Mouse (Mus musculus) large intestine, adult 2 months (tissue): Measurements from ENCODE around the gene Cdk14. TPM values are rescaled to one million over a fixed set of nuclear protein-coding genes. Genes with fewer than 3 reads are reported as not detected.
"Not testable (repeated sequence)": the region's sequence is repeated elsewhere in the genome, so short reads cannot be mapped to it uniquely, and the experiment has no call there.

Experiments
- DNase-seq: peaks from one replicate; pipeline ENCODE4 v3.0.0-alpha.2; 2012; ENCODE audit warnings: low read depth, low spot score
- WGBS: fragments of 180-500 bp; shearing (Covaris S2); methylation state at CpG from one replicate; pipeline ENCODE4 v1.1.7; 2018; 5-methylcytosine and 5-hydroxymethylcytosine counted together
- polyA plus RNA-seq: library from polyadenylated mRNA; depleted of rRNA; stranded (reverse); fragments of >200 nt; gene quantifications from 2 replicates; pipeline ENCODE4 v1.2.3, GENCODE M21; 2012

Cdk14 gene
- polyA plus RNA-seq, 1 experiment: 0.89 TPM

DNA sequence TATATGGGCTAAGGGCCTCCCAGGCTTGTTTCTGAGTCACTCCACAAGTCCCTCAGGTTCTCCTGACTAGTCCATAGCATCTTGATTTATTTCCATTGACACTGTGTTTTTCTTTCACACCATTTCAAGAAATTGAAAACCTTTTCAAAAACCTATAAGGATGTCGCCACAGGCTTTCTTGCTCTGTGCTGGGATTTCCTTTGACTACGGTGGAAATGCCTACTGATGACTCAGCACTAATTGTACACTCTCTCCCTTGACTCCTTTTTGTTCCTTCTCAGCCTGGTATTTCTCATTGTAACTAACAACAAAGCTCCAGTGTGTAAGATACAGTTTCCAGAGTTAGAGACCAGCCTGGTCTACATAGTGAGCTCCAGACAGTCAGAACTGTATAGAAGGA, 144.8 kb downstream of the Cdk14 start:
- DNase-seq: no peak
- 64% methylated on average over 2 of the region's 2 CpGs for WGBS

- no peak for DNase-seq
- WGBS: 84% methylated on average over 6 of the region's 6 CpGs
Measured at GRCm38 (mm10) chr5:5274318-5274717, 145.8 kb downstream of the Cdk14 start.

GRCm38 (mm10) chr5:5266787-5267126, 153.4 kb downstream of the Cdk14 start:
- DNase-seq: no peak
- 88% methylated on average over 3 of the region's 3 CpGs for WGBS

DNA sequence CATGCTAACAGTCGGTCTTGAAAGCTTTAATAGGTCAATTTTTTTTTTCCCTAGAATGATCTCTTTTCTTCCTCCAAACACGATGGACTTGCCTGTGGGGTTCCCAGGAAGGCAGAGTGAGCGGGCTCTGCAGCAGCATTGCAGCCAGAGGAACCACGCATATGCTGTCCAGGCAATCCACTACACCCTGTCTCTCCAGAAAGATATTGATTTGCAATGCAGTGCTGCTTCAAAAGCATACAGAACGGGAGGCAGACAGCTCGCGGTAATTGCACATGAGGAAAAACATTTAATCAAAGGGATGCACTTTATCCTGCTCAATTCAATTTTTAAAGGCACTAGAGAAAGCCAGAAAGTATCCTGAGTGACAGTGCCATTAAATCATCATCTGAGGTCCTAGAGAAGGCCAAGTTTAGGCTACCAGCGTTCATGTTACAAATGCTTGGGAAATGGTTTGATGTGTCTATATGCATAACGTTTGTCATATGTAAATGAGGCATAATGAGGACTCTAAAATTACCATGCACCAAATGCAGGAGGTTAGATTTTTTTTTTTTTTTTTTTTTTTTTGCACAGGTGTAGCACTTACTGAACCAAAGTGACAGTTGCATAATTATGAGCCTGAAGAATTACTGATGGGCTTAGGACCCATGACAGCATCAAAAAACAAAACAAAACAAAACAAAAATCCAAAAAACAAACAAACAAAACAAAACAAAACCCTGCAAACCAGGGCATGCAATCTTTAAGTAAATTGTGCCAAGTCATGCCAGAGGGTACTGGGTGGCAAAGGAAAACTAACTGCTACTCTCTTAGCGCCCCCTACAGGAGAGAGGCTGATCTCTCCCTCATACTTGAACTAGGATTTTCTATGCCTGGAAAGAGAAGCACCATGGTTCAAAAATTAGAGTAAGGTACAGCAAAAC, 154.0 kb downstream of the Cdk14 start:
- DNase-seq: no peak
- 49% methylated on average over 10 of the region's 10 CpGs for WGBS

- WGBS: 42% methylated on average over 8 of the region's 8 CpGs
- no peak for DNase-seq
Measured at GRCm38 (mm10) chr5:5265401-5265841, 154.7 kb downstream of the Cdk14 start.

GRCm38 (mm10) chr5:5264712-5265111, 155.4 kb downstream of the Cdk14 start:
- DNase-seq: no peak
- 76% methylated on average over 2 of the region's 2 CpGs for WGBS

- DNase-seq: no peak
- 26% methylated on average over 14 of the region's 14 CpGs for WGBS
Measured at GRCm38 (mm10) chr5:5261725-5262296, 158.3 kb downstream of the Cdk14 start.

DNA sequence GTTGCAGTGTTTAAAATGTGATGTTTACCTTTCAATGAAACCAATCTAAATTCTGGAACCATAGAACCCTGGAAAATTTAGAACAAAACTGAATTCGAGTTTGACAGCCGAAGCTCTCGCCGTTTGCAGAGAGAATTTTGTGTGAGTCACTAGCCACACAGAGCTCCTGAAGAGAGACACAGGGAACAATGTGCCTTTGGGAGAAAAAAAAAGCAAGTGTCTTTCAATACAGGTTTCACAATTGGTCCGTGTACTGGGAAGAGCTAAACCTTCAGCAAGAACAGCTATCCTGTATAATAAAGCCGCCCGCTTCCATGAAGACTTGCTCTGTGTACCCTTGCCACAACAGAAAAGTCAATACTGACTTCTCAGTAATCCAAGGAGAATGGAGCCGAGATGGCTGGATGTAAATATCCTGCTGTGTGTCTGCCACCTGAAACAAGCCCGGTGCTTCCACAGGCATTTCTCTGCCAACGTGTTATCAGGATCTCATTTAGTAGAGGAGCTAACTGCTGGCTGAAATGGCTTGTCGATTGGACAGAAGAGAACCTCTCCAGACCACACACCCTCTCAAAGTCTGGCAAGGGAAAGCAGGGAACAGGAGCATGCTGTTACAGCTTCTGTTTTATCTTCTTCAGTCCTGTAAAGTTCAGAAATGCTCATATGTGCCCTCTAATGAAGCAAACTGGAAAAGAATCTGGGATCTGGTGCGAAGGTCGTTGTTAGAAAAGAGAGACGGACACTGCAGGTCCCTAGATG, 159.0 kb downstream of the Cdk14 start:
- 46% methylated on average over 14 of the region's 14 CpGs for WGBS
- DNase-seq: no peak

- DNase-seq: no peak
- WGBS: 65% methylated on average over 7 of the region's 7 CpGs
Measured at GRCm38 (mm10) chr5:5260309-5260708, 159.8 kb downstream of the Cdk14 start.

DNA sequence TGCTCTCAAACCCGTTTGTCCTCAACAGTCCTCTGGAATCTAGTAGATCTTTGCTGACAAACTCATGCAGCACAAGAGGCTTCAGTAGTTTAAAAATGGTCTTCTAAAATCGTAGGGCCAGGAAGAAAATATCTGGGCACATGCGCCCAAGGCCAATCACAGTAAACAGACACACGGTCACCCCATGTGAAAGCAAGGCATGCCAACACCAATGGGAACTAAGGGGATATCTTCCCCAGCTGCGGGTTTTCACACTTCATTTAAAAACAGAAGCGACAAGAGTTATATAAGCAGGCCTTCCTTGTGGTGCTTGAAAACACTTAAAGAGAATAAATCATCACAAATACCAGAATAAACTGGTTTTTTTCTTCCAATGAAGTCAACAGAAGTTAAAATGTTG, 165.7 kb downstream of the Cdk14 start:
- DNase-seq: no peak

DNA sequence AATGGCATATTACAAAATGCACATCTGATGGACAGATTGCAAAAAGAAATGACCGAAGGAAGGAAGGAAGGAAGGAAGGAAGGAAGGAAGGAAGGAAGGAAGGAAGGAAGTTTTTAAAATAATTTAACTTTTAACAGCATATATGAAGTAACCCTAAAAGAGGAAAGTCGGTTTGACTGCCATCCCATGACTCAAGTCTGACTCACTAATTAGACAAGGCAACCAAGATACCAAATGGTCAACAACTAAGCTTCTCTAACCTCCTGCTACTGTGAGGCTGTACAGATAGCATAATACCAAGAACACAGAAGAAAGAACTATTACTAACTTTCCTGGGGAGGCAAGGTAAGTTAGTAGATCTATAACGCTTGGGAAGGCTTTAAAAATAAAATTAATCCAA, 166.9 kb downstream of the Cdk14 start:
- WGBS: 87% methylated on average over 3 of the region's 3 CpGs
- no peak for DNase-seq

More for the DNA sequence above, 165.7 kb downstream of the Cdk14 start:
- WGBS: 67% methylated on average over 6 of the region's 6 CpGs

DNA sequence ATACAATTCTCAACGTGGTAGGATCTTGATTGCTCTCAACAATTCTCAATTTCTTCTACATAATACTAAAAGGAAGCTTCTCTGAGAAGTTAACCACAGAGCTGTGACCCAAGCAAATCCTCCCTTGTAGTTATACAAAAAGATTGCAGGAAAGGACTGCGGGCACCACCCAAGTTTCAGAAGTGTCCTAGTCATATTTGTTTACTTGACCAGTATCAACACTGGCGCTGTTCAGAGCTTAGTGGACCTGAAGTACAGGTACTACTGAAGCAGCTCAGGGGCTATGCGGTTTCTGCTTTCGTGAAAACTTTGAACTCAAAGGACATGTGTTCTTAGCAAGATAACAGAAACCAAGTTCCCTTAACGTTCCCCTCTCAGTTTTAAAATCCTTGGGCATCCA, 172.4 kb downstream of the Cdk14 start:
- no peak for DNase-seq
- 85% methylated on average over 6 of the region's 6 CpGs for WGBS

DNA sequence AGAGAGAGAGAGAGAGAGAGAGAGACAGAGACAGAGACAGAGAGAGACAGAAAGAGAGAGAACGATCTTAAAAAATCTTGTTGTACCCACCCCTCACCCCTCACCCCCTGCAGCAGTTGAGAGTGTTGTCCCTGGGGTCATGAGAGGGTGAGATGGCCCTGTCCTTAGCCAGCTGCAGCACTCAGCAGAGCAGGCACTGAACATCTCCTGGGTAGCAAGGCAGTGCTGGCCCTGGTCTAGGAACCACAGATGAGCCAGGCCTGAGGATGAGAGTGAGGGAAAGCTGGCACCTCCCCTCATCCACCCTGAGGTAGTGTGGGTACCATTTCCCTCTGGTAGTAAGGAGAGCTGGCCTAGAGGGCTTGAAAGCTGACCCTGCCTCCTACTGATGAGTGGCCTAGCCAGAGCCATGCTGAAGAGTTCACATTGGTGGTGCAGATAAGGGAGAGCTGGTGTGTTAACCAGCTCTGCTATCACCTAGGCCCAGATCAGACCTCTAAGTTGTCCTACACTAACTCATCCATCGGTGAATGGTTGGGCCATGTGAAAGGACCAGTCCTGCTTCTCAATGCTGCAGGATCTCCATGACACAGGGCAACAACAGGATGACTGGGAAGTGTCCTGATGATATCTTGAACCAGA, 173.5 kb downstream of the Cdk14 start:
- 96% methylated on average over 2 of the region's 2 CpGs for WGBS
- DNase-seq: no peak

GRCm38 (mm10) chr5:5245182-5245581, 174.9 kb downstream of the Cdk14 start:
- DNase-seq: no peak
- WGBS: 78% methylated on average over 7 of the region's 7 CpGs

DNA sequence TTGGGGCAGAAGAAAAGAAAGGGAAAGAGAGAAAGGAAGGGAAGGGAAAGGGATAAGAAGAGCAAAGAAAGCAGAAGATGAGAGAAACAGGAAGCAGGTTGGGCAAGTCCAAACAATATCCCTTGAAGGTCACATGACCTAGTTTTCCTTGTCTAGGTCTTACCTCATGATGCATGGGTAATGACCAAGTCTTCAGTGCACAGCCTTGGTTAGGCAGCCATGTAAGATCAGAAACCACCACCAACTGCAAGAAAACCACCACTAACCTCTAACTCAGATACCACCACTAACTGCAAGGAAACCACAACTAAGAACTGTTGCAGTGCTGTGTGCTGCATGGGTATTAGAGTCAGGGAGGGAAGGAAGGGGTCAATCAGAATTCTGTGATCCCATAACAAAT, 176.5 kb downstream of the Cdk14 start:
- DNase-seq: no peak

GRCm38 (mm10) chr5:5242704-5243103, 177.4 kb downstream of the Cdk14 start:
- WGBS: 94% methylated on average over 5 of the region's 5 CpGs
- DNase-seq: no peak

GRCm38 (mm10) chr5:5241088-5241487, 179.0 kb downstream of the Cdk14 start:
- 92% methylated on average over 6 of the region's 6 CpGs for WGBS
- no peak for DNase-seq

- WGBS: 91% methylated on average over 3 of the region's 3 CpGs
- DNase-seq: no peak
Measured at GRCm38 (mm10) chr5:5240121-5240520, 180.0 kb downstream of the Cdk14 start.

GRCm38 (mm10) chr5:5234935-5235334, 185.2 kb downstream of the Cdk14 start:
- 85% methylated on average over 10 of the region's 10 CpGs for WGBS

GRCm38 (mm10) chr5:5226966-5227365, 193.1 kb downstream of the Cdk14 start:
- WGBS: 78% methylated on average over 4 of the region's 4 CpGs
- DNase-seq: no peak

More at GRCm38 (mm10) chr5:5234935-5235334, 185.2 kb downstream of the Cdk14 start:
- not testable (repeated sequence) for DNase-seq
